18 mouse cellular contexts compared by ENCODE assay signal in the genomic region with DNA sequence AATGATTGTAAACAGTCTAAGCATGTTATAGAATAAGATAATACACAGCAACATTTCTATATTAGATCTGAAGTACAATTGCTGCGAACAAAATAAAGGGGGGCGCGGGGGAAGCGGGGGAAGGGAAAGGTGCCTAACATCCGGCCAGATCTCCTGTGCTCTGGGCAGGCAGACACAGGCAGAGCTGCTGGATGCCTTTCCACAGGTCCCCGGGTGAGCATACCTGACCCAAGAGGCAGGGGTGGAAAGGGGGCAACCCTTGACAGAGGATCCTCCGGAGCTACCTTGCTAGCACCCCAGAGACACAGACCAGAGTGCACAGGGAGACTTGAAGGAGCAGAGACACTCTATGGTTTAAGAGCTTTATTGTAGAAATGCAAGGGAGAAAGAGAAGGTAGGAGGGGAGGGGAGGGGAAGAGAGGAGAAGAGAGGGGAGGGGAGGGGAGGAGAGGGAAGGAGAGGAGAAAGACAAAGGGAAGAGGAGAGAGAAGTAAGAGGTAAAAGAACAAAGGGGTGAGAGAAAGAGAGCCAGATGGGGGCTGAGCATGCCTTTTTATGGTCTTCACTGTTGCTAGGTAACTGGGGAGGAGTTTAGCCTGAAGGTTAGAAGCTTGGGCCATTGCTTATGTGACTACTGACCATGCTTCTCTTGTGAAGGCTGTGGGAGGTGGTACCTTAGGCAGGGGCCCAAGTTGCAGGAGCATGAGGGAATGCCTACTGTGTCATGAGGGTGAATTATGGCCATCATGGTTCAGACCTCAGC.
DNase-seq lines count a peak whose midpoint lies in the region; ATAC-seq lines count a peak whose summit lies in the region.
"Had no signal": no experiment of that assay in that cellular context is flagged by ENCODE, and none has a peak within 500 bp of the region (broad histone marks: within the 10 kb centered on the region; RNA-seq: fewer than 3 reads in every experiment).

No protein-coding gene starts in this region.

- H3K4me2 ChIP-seq in forebrain, embryonic 12.5 days, result no peak overlapping the region
- no peak overlapping the region for H3K4me2 ChIP-seq in forebrain, embryonic 15.5 days (replicated peaks)
- no peak overlapping the region for H3K4me2 ChIP-seq in hindbrain, embryonic 11.5 days (replicated peaks; ENCODE audit: low read depth, low read length)
- no peak overlapping the region for H3K4me2 ChIP-seq in neural tube, embryonic 11.5 days (ENCODE audit: low read depth)
- H3K4me2 ChIP-seq: embryonic facial prominence, embryonic 15.5 days; liver, embryonic 15.5 days; stomach, embryonic 15.5 days had no signal

- H3K9ac ChIP-seq in forebrain, embryonic 12.5 days, result no peak overlapping the region
- no peak overlapping the region for H3K9ac ChIP-seq in forebrain, embryonic 15.5 days (replicated peaks)
- no peak overlapping the region for H3K9ac ChIP-seq in hindbrain, embryonic 11.5 days (ENCODE audit: low read depth, low read length)
- no peak overlapping the region for H3K9ac ChIP-seq in neural tube, embryonic 11.5 days (ENCODE audit: low read length)
- H3K9ac ChIP-seq: embryonic facial prominence, embryonic 15.5 days; liver, embryonic 15.5 days; stomach, embryonic 15.5 days had no signal

- H3K4me1 ChIP-seq in forebrain, embryonic 12.5 days, result peaks cover 6% of the 10 kb centered on the region; the same call in 1 of the 2 replicates
- peaks cover 7% of the 10 kb centered on the region; the same call in 1 of the 2 replicates for H3K4me1 ChIP-seq in forebrain, embryonic 15.5 days
- H3K4me1 ChIP-seq in hindbrain, embryonic 11.5 days (replicated peaks; ENCODE audit: control insufficient read depth, insufficient read depth, low read length), result no peaks in the 10 kb centered on the region
- no peaks in the 10 kb centered on the region for H3K4me1 ChIP-seq in neural tube, embryonic 11.5 days (ENCODE audit: control insufficient read depth, insufficient read depth, low read length)
- H3K4me1 ChIP-seq: liver, embryonic 15.5 days; stomach, embryonic 15.5 days had no signal

- peak; percentile 12 for DNase-seq in hindbrain, embryonic 11.5 days (ENCODE audit: low spot score)
- peak; percentile 20 for DNase-seq in mesoderm, embryonic 11.5 days (ENCODE audit: low read depth, low spot score)
- no peak for DNase-seq in neural tube, embryonic 11.5 days (ENCODE audit: low spot score)
- no peak for DNase-seq in heart, postnatal 36 days
- DNase-seq in layer of hippocampus, adult 8-10 months (ENCODE audit: low spot score in 2 of 2), result no peak
- no peak for DNase-seq in heart, postnatal 25 days (ENCODE audit: low spot score)
- DNase-seq: adrenal gland, postnatal 36 days; cerebellum, adult 8-10 months; gastrocnemius, postnatal 14 days; spleen, adult 18-20 months; thymus, adult 2 months had no signal

- H3K9me3 ChIP-seq in forebrain, embryonic 12.5 days, result no peaks in the 10 kb centered on the region
- H3K9me3 ChIP-seq in forebrain, embryonic 15.5 days, result no peaks in the 10 kb centered on the region
- H3K9me3 ChIP-seq in hindbrain, embryonic 11.5 days (ENCODE audit: control insufficient read depth, low read length), result no peaks in the 10 kb centered on the region
- H3K9me3 ChIP-seq in neural tube, embryonic 11.5 days (ENCODE audit: control insufficient read depth, low read length), result no peaks in the 10 kb centered on the region
- H3K9me3 ChIP-seq: embryonic facial prominence, embryonic 15.5 days; liver, embryonic 15.5 days; stomach, embryonic 15.5 days had no signal

- H3K4me3 ChIP-seq in forebrain, embryonic 12.5 days (replicated peaks), result no peak overlapping the region
- H3K4me3 ChIP-seq in forebrain, embryonic 15.5 days, result no peak overlapping the region
- no peak overlapping the region for H3K4me3 ChIP-seq in hindbrain, embryonic 11.5 days (ENCODE audit: low read depth, low read length)
- no peak overlapping the region for H3K4me3 ChIP-seq in neural tube, embryonic 11.5 days (ENCODE audit: low read depth, low read length)
- H3K4me3 ChIP-seq: embryonic facial prominence, embryonic 15.5 days; layer of hippocampus, adult 2 months; liver, embryonic 15.5 days; stomach, embryonic 15.5 days had no signal

- H3K27ac ChIP-seq in forebrain, embryonic 12.5 days, result no peak overlapping the region
- no peak overlapping the region for H3K27ac ChIP-seq in forebrain, embryonic 15.5 days (replicated peaks)
- H3K27ac ChIP-seq in hindbrain, embryonic 11.5 days (ENCODE audit: low read depth, low read length), result no peak overlapping the region
- no peak overlapping the region for H3K27ac ChIP-seq in neural tube, embryonic 11.5 days (ENCODE audit: low read depth, low read length)
- H3K27ac ChIP-seq: embryonic facial prominence, embryonic 15.5 days; layer of hippocampus, adult 2 months; liver, embryonic 15.5 days; stomach, embryonic 15.5 days had no signal

- H3K27me3 ChIP-seq in forebrain, embryonic 12.5 days, result no peaks in the 10 kb centered on the region
- H3K27me3 ChIP-seq in forebrain, embryonic 15.5 days, result no peaks in the 10 kb centered on the region
- H3K27me3 ChIP-seq in hindbrain, embryonic 11.5 days (ENCODE audit: control insufficient read depth, insufficient read depth, low read length), result no peaks in the 10 kb centered on the region
- no peaks in the 10 kb centered on the region for H3K27me3 ChIP-seq in neural tube, embryonic 11.5 days (ENCODE audit: control insufficient read depth, insufficient read depth, low read length)
- H3K27me3 ChIP-seq: embryonic facial prominence, embryonic 15.5 days; liver, embryonic 15.5 days; stomach, embryonic 15.5 days had no signal

- 71% methylated on average over 7 of the region's 7 CpGs for WGBS in forebrain, embryonic 12.5 days
- 72% methylated on average over 7 of the region's 7 CpGs for WGBS in forebrain, embryonic 15.5 days
- WGBS in hindbrain, embryonic 11.5 days, result 74% methylated on average over 7 of the region's 7 CpGs
- WGBS in neural tube, embryonic 11.5 days, result 70% methylated on average over 7 of the region's 7 CpGs

- peak; percentile 55; the same call in 1 of the 2 replicates for ATAC-seq in forebrain, embryonic 12.5 days (ENCODE audit: low FRiP score)
- no peak for ATAC-seq in forebrain, embryonic 15.5 days (replicated peaks)
- peak; percentile 64 for ATAC-seq in hindbrain, embryonic 11.5 days (ENCODE audit: low FRiP score)
- ATAC-seq in neural tube, embryonic 11.5 days (ENCODE audit: insufficient read depth, low FRiP score, low TSS enrichment), result peak; percentile 59
- ATAC-seq: lung, postnatal 0 days had no signal

- H3K36me3 ChIP-seq in forebrain, embryonic 12.5 days (replicated peaks), result no peaks in the 10 kb centered on the region
- no peaks in the 10 kb centered on the region for H3K36me3 ChIP-seq in forebrain, embryonic 15.5 days
- H3K36me3 ChIP-seq in hindbrain, embryonic 11.5 days (ENCODE audit: control insufficient read depth, insufficient read depth, low read length), result no peaks in the 10 kb centered on the region
- H3K36me3 ChIP-seq in neural tube, embryonic 11.5 days (ENCODE audit: control insufficient read depth, insufficient read depth, low read length), result no peaks in the 10 kb centered on the region
- H3K36me3 ChIP-seq: embryonic facial prominence, embryonic 15.5 days; liver, embryonic 15.5 days; stomach, embryonic 15.5 days had no signal

- intact Hi-C loops in heart, postnatal 36 days (cut with DNase I), result no loop called here
- intact Hi-C loops in heart, postnatal 25 days (cut with DNase I), result no loop called here

Comparison
In these comparisons a context has a peak if more than half of its experiments do, and no peak if none do; other contexts are left out.
1. DNase-seq: peak in hindbrain, embryonic 11.5 days (single experiment) and mesoderm, embryonic 11.5 days (single experiment); none in neural tube, embryonic 11.5 days (single experiment), heart, postnatal 36 days (0 of 2), layer of hippocampus, adult 8-10 months (0 of 2) and heart, postnatal 25 days (single experiment).